22 mouse cellular contexts compared by ENCODE assay signal in genomic region chr8:123734486-123734885, GRCm38 (mm10).
DNase-seq lines count a peak whose midpoint lies in the region; ATAC-seq lines count a peak whose summit lies in the region.
"Had no signal": no experiment of that assay in that cellular context is flagged by ENCODE, and none has a peak within 500 bp of the region (broad histone marks: within the 10 kb centered on the region; RNA-seq: fewer than 3 reads in every experiment).

No protein-coding gene starts in this region.

- peaks cover 23% of the 10 kb centered on the region for H3K27me3 ChIP-seq in forebrain, embryonic 12.5 days
- H3K27me3 ChIP-seq in forebrain, embryonic 15.5 days: no peaks in the 10 kb centered on the region
- H3K27me3 ChIP-seq: hindbrain, embryonic 15.5 days; Patski had no signal

- DNase-seq in ovary, postnatal 36 days (ENCODE audit: low spot score): peak; percentile 36
- no peak for DNase-seq in ovary, postnatal 10 days (ENCODE audit: low spot score)
- DNase-seq in adrenal gland, postnatal 36 days: peak; percentile 79 to 80
- no peak for DNase-seq in cerebellum, postnatal 4 days (ENCODE audit: low spot score in 2 of 2)
- no peak for DNase-seq in frontal cortex, postnatal 14 days (ENCODE audit: low spot score in 2 of 2)
- DNase-seq: cerebellum, adult 18-20 months; cerebellum, adult 9-11 months; cerebellum, postnatal 36 days; gastrocnemius, postnatal 14 days; heart, adult 2 months; heart, postnatal 36 days had no signal

- 86% methylated on average over 8 of the region's 8 CpGs for WGBS in forebrain, embryonic 12.5 days
- 79% methylated on average over 8 of the region's 8 CpGs for WGBS in forebrain, embryonic 15.5 days

- H3K4me3 ChIP-seq in forebrain, embryonic 12.5 days (replicated peaks): no peak overlapping the region
- no peak overlapping the region for H3K4me3 ChIP-seq in forebrain, embryonic 15.5 days
- H3K4me3 ChIP-seq: embryonic facial prominence, embryonic 10.5 days; erythroblast, embryonic 14.5 days; forebrain, embryonic 10.5 days; heart, adult 2 months; heart, embryonic 12.5 days; hindbrain, embryonic 15.5 days had no signal

- peak overlapping the region; percentile 2; the same call in 1 of the 2 replicates for H3K9ac ChIP-seq in forebrain, embryonic 12.5 days
- no peak overlapping the region for H3K9ac ChIP-seq in forebrain, embryonic 15.5 days (replicated peaks)
- H3K9ac ChIP-seq: heart, embryonic 12.5 days; hindbrain, embryonic 15.5 days had no signal

- no peak overlapping the region for H3K27ac ChIP-seq in forebrain, embryonic 12.5 days
- no peak overlapping the region for H3K27ac ChIP-seq in forebrain, embryonic 15.5 days (replicated peaks)
- H3K27ac ChIP-seq: embryonic facial prominence, embryonic 10.5 days; forebrain, embryonic 10.5 days; heart, adult 2 months; hindbrain, embryonic 15.5 days had no signal

- no peaks in the 10 kb centered on the region for H3K36me3 ChIP-seq in forebrain, embryonic 12.5 days (replicated peaks)
- no peaks in the 10 kb centered on the region for H3K36me3 ChIP-seq in forebrain, embryonic 15.5 days
- H3K36me3 ChIP-seq: embryonic facial prominence, embryonic 10.5 days; forebrain, embryonic 10.5 days; heart, embryonic 12.5 days; hindbrain, embryonic 15.5 days had no signal

- H3K4me2 ChIP-seq in forebrain, embryonic 12.5 days: no peak overlapping the region
- no peak overlapping the region for H3K4me2 ChIP-seq in forebrain, embryonic 15.5 days (replicated peaks)
- H3K4me2 ChIP-seq: heart, embryonic 12.5 days; hindbrain, embryonic 15.5 days had no signal

- no peak for ATAC-seq in forebrain, embryonic 12.5 days (ENCODE audit: low FRiP score)
- ATAC-seq in forebrain, embryonic 15.5 days (replicated peaks): no peak
- ATAC-seq: activated CD4-positive, CD25-positive, alpha-beta regulatory T cell, adult 4 months; forebrain, embryonic 16.5 days; intestine, postnatal 0 days; Patski had no signal

- H3K9me3 ChIP-seq in forebrain, embryonic 12.5 days: no peaks in the 10 kb centered on the region
- no peaks in the 10 kb centered on the region for H3K9me3 ChIP-seq in forebrain, embryonic 15.5 days
- H3K9me3 ChIP-seq: embryonic facial prominence, embryonic 10.5 days; forebrain, embryonic 10.5 days; heart, embryonic 12.5 days; hindbrain, embryonic 15.5 days had no signal

- peaks cover 6% of the 10 kb centered on the region for H3K4me1 ChIP-seq in forebrain, embryonic 12.5 days
- peaks cover 7% of the 10 kb centered on the region for H3K4me1 ChIP-seq in forebrain, embryonic 15.5 days

Comparison
In these comparisons a context has a peak if more than half of its experiments do, and no peak if none do; other contexts are left out.
1. DNase-seq: peak in ovary, postnatal 36 days (single experiment) and adrenal gland, postnatal 36 days (2 of 2); none in ovary, postnatal 10 days (single experiment), cerebellum, postnatal 4 days (0 of 2) and frontal cortex, postnatal 14 days (0 of 2).